Mouse (Mus musculus) megakaryocyte, embryonic 14.5 days (primary cell): ENCODE measurements around the gene Gm35549.

Experiments used
- FLI1 ChIP-seq: IDR thresholded peaks from 2 replicates; pipeline ENCODE4 v1.6.1; 2012; ENCODE audit warnings: low read length, inconsistent platforms, mixed read lengths
- GATA1 ChIP-seq: IDR thresholded peaks from 3 replicates; pipeline ENCODE4 v1.6.1; 2012; ENCODE audit warnings: mixed read lengths, low read length, inconsistent platforms, borderline replicate concordance

DNA sequence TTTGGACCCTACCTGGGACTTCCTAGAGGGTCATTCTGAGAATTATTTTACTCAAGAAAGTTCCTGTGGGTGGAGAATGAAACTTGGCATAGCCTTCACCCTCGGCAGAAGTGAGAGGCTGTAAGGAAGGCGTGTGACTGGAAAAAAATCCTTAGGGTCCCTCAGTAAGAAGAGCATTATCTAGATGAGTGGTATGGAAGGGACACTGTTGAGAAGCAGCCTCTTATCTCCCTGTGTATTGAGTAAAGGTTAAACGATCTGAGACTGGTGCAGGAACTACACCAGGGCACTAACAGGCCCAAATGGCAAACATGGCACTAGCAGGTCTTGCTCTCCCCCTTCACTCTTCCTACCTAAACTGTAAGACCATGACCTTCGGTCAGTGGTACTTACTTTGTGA lies 22.4 kb upstream of the Gm35549 start:
- TF ChIP-seq GATA1 (no peak), FLI1 (no peak)
